Mouse (Mus musculus) heart, adult 9 months (tissue): ENCODE data around the gene Mtmr4.

Experiments
- DNase-seq, 2 experiments: peaks; one replicate each; pipeline ENCODE4 v3.0.0; 2022; ENCODE audit warnings: low spot score in 2 of 2

The Mtmr4 gene

DNA sequence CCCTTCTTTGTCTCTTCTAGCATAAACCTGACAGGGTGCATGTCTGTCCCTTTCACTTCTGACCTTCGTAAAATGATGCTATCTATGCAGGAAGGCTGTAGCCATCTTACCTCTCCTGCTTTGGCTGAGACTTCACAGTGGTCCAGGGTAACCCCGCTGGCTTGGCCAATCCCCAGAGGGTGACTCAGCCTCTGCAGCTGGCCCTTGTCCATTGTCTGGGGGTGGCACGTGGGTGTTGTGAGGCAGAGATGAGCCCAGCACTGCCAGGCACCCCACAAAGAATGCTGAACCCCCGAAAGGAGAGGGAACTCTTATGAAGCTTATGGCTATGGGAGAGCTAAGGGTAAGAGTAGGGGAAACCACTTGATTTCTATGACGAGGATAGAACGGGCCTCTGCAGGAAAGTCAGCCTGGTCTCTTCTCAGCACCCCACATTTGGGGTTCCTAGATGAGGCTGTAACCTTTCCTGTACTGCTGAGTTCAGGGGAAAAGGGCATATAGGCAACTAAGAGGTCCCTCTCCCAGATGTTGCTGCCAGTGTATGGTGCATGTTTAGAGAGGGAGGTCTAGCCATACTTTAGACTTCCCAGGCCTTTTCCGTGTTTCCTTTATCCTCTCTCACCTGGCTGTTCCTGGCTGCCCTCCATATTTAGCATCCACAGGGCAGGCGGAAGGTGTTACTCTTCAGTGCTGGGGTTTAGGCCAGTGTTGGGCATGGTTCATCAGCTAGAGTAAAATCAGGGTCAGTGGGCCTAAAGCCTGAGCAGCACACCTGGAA is 9.8 kb upstream of the Mtmr4 start:
- DNase-seq: no peak

GRCm38 (mm10) chr11:87583291-87584034 is 8.5 kb upstream of the Mtmr4 start:
- DNase-seq: no peak

DNA sequence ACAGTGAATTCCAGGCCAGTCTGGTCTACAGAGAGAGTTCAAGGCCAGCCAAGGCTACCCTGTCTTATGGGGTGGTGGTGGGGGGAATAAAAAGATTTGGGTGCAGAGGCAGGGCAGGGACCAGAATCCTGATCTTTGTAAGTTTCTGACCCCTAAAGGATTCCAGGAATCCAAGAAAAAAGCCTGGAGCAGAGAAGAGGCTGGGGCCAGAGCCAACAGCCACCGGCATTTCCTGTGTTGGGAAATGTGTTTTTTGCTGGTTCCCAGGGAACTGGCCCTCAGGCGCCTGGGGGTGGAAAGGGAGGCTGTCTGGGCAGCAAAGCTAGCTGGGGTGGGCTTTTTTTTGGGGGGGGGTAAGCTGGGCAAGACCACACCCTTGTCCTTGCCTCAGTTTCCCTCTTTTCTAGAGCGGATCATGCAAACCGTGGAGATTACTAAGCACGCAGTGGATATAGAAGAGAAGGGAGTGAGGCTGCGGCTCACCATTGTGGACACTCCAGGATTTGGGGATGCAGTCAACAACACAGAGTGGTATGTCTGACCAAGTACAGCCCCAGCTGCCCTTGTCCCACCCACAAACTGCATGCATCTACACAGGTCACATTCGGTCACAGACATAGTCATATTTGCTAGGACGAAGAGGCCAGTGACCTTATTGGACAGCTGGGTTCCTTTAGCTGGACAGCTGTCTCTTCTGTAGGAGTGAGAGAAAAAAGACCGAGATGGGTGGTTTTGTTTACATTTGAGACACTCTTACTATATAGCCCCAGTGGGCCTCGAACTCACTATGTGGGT is 7.1 kb upstream of the Mtmr4 start:
- peak; percentile 74 to 80 for DNase-seq

DNA sequence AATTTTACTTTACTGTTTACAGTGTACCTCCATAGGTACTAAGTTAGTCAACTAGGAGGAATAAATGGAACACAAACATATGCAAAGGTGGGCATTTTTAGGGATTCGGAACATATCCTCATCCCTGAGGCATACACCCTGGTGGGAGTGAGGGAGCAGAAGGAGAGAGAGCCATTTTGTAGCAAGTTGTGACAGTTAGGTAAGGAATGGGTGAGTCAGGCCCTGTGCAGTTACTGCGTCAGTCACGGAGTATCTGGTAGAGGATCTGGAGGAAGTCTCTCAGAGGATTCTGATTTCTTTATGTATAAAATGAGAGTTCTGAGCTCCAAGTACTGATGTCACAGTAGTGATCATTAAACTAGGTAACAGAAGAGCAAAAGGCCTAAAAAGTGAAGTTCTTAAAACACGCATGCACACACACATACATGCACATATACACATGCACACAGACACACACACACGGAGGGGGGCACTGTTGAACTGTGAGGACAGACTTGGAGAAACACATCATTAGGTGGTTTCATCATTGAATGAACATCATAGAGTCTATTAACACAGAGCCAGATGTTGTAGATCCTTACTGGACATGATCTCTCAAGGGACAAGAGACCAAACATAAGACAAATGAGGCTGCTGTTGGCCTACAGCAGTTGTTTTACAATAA is 4.6 kb upstream of the Mtmr4 start:
- no peak for DNase-seq

GRCm38 (mm10) chr11:87589605-87590004 is 2.4 kb upstream of the Mtmr4 start:
- DNase-seq: no peak

- DNase-seq: peak in 1 of 2 experiments; percentile 51
These were observed 979 bp upstream of the Mtmr4 start for GRCm38 (mm10) chr11:87590841-87591525.

DNA sequence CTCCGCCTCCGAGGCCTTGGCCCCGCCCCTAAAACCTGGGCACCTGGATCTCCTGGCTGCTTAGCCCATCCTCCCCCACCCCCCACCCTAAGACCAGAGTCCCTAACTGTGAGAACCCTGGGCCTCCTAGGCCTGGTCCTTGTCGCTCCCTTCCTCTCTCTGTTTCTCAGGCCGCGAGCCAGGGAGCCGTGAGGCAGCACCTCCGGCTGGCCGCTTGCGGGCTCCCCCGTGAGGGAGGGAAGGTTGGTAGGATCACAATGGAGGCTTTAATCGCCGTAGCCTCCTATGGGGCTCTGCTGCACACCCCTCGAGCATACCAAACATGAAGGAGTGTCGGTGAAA is 363 bp downstream of the Mtmr4 start:
- DNase-seq: no peak

- DNase-seq: no peak
These were observed 994 bp downstream of the Mtmr4 start for GRCm38 (mm10) chr11:87592713-87593598.

DNA sequence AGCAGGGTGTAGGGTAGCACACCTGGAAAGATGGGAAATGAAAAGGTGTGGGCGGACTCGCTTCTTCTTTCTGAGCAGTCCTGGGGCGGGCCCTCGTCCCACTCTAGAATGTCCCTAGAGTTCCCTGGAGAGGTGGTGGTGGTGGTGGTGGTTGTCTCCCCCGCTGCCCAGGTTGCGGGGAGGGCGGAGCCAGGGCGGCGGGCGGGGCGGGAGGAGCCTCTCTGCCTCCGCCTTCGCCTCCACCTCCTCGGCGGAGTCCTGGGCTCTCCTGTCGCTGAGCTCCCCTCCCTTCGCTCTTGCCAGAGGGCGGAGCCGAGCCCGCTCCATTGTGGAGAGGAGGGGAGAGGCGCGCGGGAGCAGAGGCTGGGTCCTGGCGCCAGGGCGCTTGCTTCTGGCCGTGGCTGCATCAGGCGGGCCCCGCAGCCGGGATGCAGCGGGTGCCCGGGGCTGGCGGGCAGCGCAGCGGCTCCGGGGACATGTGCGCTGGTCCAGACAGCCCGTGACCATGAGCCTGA is 3.4 kb downstream of the Mtmr4 start:
- DNase-seq: peak; percentile 86 to 88

DNA sequence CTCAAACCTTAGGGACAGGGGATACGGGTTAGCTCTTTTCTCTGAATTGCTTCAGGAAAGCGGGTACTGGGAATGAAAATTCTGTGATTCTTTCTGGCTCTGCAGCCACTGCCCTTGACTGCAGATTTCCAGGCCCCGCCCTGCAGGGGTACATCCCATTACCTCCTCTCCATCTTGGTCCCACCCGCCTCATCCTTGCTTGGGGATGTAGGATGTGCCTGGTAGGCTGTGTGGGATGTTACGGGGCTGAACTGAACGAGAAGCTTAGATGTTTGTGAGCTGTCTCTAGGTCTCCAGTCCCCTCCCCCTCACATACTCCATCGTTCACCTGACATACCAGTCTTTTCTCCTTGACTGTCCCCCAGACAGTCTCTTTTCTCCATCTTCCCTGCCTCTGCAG is 4.0 kb downstream of the Mtmr4 start:
- DNase-seq: no peak

- no peak for DNase-seq
These were observed 4.5 kb downstream of the Mtmr4 start for GRCm38 (mm10) chr11:87596492-87596891.

DNA sequence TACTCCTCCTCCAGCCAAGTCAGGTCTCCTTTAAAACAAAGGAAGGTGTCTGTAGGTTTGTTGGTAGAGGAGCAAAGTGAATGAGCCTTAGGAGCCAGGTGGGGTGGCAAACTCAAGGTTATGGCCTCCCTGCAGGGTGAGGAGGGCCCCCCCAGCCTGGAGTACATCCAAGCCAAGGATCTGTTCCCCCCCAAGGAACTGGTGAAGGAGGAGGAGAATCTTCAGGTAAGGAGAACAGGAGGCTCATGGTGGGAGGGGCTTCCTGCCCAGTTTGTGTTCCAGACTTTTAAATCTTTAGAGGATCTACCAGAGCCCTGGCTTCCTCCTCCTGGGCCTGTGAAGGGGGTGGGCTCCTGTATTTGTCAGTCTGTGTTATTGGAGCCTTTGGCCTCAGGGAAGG is 5.1 kb downstream of the Mtmr4 start:
- DNase-seq: no peak

GRCm38 (mm10) chr11:87599395-87600089 is 7.6 kb downstream of the Mtmr4 start:
- no peak for DNase-seq

- no peak for DNase-seq
These were observed 8.4 kb downstream of the Mtmr4 start for GRCm38 (mm10) chr11:87600322-87600853.

GRCm38 (mm10) chr11:87602234-87602633 is 10.3 kb downstream of the Mtmr4 start:
- no peak for DNase-seq

DNA sequence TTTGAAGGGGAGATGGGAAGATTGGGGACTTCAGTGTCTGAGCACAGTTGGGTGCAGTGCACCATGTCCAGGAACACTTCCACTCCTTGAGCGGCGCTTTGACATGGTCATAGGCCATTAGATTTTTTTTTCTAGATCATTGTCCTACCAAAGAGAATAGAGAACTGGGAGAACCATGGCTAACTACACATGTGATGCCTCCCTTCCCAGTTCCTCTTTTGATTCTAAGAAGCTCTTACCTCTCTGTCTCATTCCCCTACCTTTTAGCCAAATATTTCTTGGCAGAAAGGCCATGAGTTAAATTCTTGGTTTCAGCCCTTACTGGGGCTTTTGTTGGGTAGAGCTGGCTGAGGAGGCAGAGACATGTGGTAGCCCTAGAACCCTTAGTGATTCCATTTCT is 11.6 kb downstream of the Mtmr4 start:
- DNase-seq: no peak

DNA sequence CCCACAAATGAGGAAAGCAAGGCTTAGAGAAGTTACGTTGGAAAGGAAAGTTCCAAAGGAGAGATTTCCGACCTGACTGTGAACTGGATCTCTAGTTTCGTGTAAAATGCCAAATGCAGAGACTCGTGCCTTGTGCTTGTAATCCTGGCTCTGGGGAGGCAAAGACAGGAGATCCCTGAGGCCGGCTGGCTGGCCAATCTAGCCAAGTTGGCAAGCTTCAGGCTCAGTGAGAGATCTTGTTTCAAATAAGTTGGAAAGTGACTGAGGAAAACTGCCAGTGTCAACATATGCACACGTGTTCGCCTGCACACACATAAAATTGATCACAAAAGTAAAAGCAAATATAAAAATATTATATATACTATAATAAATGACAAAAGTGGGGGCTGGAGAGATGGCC is 17.3 kb downstream of the Mtmr4 start:
- DNase-seq: no peak

- no peak for DNase-seq
These were observed 19.6 kb downstream of the Mtmr4 start for GRCm38 (mm10) chr11:87611547-87611946.

DNA sequence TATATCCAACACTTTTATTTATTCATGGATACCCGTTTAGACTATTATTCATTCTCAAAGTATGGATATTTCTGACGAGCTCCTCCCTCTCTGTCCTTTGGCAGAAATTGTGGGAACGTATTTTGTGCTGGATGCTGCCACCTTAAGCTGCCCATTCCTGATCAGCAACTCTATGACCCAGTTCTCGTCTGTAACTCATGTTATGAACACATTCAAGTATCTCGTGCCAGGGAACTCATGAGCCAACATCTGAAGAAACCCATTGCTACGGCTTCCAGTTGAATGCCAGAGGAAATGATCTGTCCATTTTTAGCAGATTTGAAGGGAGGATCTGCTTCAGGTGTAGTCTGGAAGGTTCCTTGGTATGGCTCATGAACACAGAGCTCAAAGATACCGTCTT is 22.0 kb downstream of the Mtmr4 start:
- no peak for DNase-seq
